Mouse (Mus musculus) left cerebral cortex, postnatal 10 days (tissue): ENCODE results near the gene 4833423E24Rik. TPM values are rescaled to one million over a fixed set of nuclear protein-coding genes. Genes with fewer than 3 reads are reported as not detected.

Experiments
- DNase-seq, 2 experiments: peaks; one replicate each; pipeline ENCODE4 v3.0.0; 2021 to 2022; ENCODE audit warnings: low spot score in 2 of 2, mixed read lengths in 1 of 2; ENCODE audit errors: extremely low spot score in 1 of 2
- intact Hi-C: fragments of 180-260 bp; cut with DNase I; formaldehyde crosslinking; loops from one replicate; pipeline ENCODE4 v1.15.1; 2025
- total RNA-seq, 2 experiments: library from RNA; stranded (reverse); gene quantifications; 2 replicates each; pipeline ENCODE4 v1.2.3; 2021

The 4833423E24Rik gene
- under 1 TPM; 0.20 to 0.28 TPM for total RNA-seq

GRCm38 (mm10) chr2:85518879-85519278 is at the start of gene 4833423E24Rik:
Gene 4833423E24Rik, minus strand, starts transcription at chr2:85519024.
- DNase-seq: no peak
- intact Hi-C loops: no loop called here

GRCm38 (mm10) chr2:85561187-85561586 is 42.4 kb upstream of the 4833423E24Rik start:
- DNase-seq: peak; percentile 21 to 53
- intact Hi-C loops: loop anchor here (1.0 to 10.0 kb wide), 3 partner anchors 276 to 438 kb away; no protein-coding TSS in a partner anchor

DNA sequence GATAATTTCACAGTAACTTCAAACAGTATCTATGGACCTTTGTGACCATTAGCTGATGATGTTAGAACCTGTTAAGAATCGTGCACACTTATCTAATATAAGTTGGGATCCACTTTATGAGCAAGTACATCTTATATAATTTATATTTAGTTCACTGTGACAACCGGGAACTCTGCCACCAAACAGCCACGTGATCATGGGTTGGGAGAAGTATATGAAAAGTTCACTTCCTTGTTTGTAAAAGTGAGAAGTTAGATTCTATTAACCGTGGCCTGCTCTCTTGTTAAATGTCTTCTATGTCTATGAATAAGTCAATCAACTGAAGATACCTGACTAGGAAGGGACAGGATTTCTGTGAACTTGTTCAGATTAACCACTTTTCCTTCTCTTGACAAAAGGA is 41.4 kb upstream of the 4833423E24Rik start:
- DNase-seq: no peak
- intact Hi-C loops: loop anchor here (2.0 to 10.0 kb wide), 2 partner anchors 275 to 313 kb away; no protein-coding TSS in a partner anchor

DNA sequence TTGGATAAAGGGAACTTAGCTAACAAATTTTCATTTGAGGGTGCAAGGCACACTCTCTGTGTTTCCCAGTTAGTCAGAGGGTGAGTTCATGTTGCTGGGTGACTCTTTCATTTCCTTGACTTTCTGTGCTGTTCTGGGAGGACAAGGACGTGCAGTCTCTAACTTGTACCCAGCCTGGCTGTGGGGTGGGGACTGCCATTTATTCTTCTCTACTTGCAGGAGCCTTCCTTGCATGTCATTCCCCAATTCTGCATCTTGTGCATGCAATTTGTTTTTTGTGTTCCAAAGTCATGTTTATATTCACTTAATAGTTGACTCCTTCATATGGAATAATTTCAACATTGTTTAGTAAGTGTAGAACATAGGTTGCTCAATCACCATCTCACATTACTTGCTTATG is 36.0 kb upstream of the 4833423E24Rik start:
- no peak for DNase-seq
- intact Hi-C loops: no loop called here

- intact Hi-C loops: no loop called here
- DNase-seq: no peak
Measured at GRCm38 (mm10) chr2:85533934-85534333, 15.1 kb upstream of the 4833423E24Rik start.

DNA sequence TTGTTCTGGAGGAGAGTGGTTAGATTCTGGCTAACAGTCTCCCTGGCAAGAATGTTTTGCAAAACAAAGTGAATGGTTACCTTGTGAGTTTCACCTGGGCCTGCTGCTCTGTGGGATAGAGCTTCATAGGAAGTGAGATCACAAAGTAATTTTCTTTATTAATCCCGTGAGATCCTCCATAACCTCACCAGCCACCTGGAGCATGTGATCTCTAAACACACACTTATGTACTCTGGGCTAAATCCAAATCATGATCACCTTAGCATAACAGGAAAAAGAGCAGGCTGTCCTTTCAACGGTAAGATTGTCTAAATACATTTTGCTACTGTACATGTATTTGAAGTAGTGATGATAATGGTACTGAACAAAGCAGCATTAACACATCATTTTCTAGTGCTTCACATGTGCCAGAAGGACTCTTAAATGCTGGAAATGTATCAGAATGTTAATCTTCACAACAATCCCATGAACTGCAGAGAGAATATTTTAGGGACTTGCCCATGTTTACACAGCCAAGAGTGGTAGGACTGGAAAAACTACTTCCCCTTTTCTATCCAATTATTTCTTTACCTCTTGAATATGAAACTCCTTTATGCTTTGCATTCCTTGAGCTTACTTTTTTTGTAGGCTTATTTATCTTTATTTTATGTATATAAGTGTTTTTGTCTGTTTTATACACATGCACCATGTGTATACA is 13.4 kb upstream of the 4833423E24Rik start:
- intact Hi-C loops: no loop called here
- DNase-seq: no peak

- no peak for DNase-seq
- intact Hi-C loops: no loop called here
Measured at GRCm38 (mm10) chr2:85522859-85523489, 4.2 kb upstream of the 4833423E24Rik start.

DNA sequence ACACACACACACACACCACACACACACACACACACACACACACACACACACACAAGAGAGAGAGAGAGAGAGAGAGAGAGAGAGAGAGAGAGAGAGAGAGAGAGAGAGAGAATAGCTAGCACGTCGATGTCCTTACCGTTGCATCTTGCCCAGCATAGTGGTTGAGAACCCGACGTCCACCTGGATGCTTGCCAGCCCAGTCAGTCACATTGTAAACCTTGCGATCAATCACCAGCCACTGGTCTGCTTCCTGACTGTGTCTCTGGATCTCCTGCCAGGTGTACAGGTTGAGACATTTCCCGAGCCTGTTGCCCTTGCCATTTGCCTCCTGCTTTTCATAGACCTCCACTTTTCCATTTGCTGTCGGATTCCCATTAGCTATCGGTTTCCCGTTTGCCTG is 532 bp downstream of the 4833423E24Rik start:
- DNase-seq: peak in 1 of 2 experiments; percentile 20

GRCm38 (mm10) chr2:85510376-85510775 is 8.4 kb downstream of the 4833423E24Rik start:
- intact Hi-C loops: no loop called here
- DNase-seq: no peak

More for the DNA sequence above, 532 bp downstream of the 4833423E24Rik start:
- intact Hi-C loops: no loop called here

GRCm38 (mm10) chr2:85490396-85490795 is 28.4 kb downstream of the 4833423E24Rik start:
- intact Hi-C loops: no loop called here
- no peak for DNase-seq

DNA sequence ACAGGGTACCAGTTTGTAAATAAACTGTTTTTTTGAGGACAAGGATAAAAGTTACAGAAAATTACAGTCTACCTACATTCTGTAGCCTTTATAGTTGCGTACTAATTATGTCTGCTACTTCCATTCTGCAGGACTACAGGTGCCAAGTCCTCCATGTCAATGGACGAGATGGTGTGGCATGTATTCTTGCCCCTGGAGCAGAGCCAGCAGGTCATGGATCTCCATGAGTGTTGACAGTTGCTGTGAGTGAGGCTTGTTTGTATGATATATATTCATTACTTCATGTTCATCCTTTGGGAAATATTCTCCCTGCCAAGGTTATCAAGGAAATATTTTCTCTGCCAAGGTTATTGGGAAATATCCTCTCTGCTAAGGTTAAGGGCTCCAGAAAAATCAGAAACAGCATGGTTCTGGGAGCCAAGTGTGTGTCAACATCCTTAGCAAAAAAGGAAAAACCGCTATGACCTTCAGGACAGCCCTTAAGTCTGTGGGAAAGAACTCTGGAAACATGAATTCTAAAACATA is 52.0 kb downstream of the 4833423E24Rik start:
- no peak for DNase-seq
- intact Hi-C loops: no loop called here

DNA sequence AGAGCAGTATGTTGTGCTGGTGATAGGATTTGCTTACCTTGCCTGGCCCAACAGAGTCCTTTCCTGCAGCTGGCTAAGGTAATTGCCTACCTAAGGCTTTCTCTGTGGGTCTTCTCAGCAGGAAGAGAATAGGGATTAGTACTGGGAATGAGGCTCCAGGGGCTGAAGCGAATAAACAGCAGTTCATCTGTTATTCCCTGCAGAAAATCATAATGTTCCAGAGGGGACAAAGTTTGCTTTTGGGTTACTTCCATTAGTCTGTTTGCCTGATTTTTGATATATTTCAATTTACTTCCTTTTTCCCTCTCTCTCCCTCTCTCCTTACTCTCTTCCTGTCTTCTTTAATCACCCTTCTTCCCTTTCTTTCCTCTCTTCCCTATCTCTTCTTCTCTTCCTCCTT is 75.3 kb downstream of the 4833423E24Rik start, which contains the start of gene Olfr995:
Gene Olfr995 (minus strand): TSS at position 101 of the 400 bp plus-strand sequence.
- DNase-seq: no peak
- intact Hi-C loops: no loop called here

DNA sequence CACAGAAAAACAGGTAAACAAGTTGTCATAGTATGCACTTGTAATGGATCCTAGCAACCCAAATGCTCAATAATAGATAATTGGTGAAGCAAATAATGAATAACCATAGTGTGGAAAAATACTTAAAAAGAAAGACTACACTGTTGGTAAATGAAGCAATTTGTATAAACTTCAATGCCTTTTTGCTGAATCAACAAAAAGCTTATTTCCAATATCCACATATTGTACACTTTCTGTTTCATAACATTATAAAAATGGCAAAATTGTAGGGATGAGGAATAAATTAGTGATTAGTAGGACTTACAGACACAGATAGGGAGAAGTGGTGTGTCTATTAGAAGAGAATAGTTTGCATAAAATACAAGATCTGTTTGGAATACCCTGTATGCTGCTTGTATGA is 76.3 kb downstream of the 4833423E24Rik start:
- no peak for DNase-seq
- intact Hi-C loops: no loop called here

GRCm38 (mm10) chr2:85436351-85436750 is 82.5 kb downstream of the 4833423E24Rik start, which contains the start of gene Olfr994:
Gene Olfr994, minus strand, starts transcription at chr2:85436451.
- no peak for DNase-seq
- intact Hi-C loops: no loop called here

Other genes starting within 250 kb of the 4833423E24Rik start
- not detected for gene Olfr987, start 179.7 kb downstream of the 4833423E24Rik start, total RNA-seq
- gene Olfr988, start 155.8 kb downstream of the 4833423E24Rik start, total RNA-seq: not detected
- not detected for gene Olfr992, start 109.6 kb downstream of the 4833423E24Rik start, total RNA-seq
- gene Olfr993, start 104.1 kb downstream of the 4833423E24Rik start, total RNA-seq: not detected
- not detected for gene Olfr994, start 82.6 kb downstream of the 4833423E24Rik start, total RNA-seq
- not detected for gene Olfr995, start 75.4 kb downstream of the 4833423E24Rik start, total RNA-seq
- not detected for gene Olfr996, start 60.2 kb upstream of the 4833423E24Rik start, total RNA-seq
- gene Olfr998, start 69.9 kb upstream of the 4833423E24Rik start, total RNA-seq: not detected
- gene Olfr1000, start 92.9 kb upstream of the 4833423E24Rik start, total RNA-seq: not detected
- not detected for gene Olfr1002, start 131.7 kb upstream of the 4833423E24Rik start, total RNA-seq
- gene Olfr154, start 145.4 kb upstream of the 4833423E24Rik start, total RNA-seq: not detected
- gene Olfr1006, start 159.7 kb upstream of the 4833423E24Rik start, total RNA-seq: not detected
- gene Olfr1008, start 170.4 kb upstream of the 4833423E24Rik start, total RNA-seq: not detected
- gene Olfr1009, start 196.4 kb upstream of the 4833423E24Rik start, total RNA-seq: not detected
- gene Olfr1012, start 243.7 kb upstream of the 4833423E24Rik start, total RNA-seq: not detected
- not detected for gene Olfr1013, start 248.1 kb upstream of the 4833423E24Rik start, total RNA-seq